8 mouse cellular contexts compared by ENCODE assay signal in the genomic region with DNA sequence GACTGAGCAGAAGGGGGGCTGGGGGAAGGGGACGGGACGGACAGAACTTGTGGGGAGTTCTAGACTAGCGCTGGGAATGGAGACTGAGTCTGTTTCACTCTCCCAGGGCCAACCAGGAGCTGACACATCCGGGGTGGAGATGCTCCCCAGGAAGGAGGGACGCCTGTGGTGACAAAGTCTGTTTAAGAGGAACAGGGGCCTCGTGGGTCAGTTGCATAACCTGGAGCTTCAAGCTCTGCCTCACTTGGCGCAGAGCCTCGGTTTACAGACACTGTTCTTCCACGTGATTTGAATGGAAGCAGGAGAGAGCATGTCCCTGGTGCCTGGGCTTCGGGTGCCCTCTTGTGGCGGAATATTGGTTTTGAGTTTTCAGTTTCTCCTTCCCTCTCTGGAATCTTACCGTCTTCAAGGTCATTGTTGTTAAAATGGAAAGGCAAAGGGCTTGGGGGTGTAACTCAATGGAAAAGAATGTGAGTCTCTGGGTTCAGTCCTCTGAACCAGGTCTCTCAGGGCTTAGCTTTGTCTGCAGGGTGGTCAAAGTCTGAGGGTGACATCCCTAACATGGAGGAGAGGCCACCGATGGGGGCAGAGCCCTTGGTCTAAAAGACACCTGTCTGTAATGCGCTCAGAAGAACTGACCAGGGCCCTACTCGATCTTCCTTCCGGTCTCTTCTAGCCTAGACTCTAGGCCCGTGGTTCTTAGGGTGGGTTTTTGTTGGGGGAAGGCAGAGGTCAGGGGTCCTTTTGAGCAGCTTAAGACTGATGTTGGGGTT. TPM values are rescaled to one million over a fixed set of nuclear protein-coding genes. Genes with fewer than 3 reads are reported as not detected.
DNase-seq lines count a peak whose midpoint lies in the region; ATAC-seq lines count a peak whose summit lies in the region.

No protein-coding gene starts in this region.

- intact Hi-C loops in gastrocnemius, postnatal 14 days (cut with DNase I; ENCODE audit: low total_unique reads): no loop called here
- intact Hi-C loops in left cerebral cortex, postnatal 10 days (cut with DNase I): loop anchor here (5.0 to 10.0 kb wide), 3 partner anchors 109 to 333 kb away; a partner anchor contains a TSS

- DNase-seq in adipocyte (ENCODE audit: low spot score): peak; percentile 100
- peak; percentile 90 for DNase-seq in embryo, embryonic 10 days (ENCODE audit: low spot score)
- peak; percentile 95 for DNase-seq in gastrocnemius, postnatal 14 days
- DNase-seq in left cerebral cortex, postnatal 10 days (ENCODE audit: extremely low spot score in 1 of 2, low spot score in 2 of 2): peak; percentile 89 to 94
- DNase-seq in right cerebral cortex, postnatal 25 days: peak; percentile 83
- DNase-seq in urinary bladder, postnatal 4 days (ENCODE audit: low spot score in 2 of 2): peak; percentile 82 to 93

- ATAC-seq in inflammation-experienced regulatory T-cells, adult 6 months: peak; percentile 78
- peak; percentile 84 for ATAC-seq in megakaryocyte-erythroid progenitor cell, adult 5-6 weeks (replicated peaks; ENCODE audit: low FRiP score, low TSS enrichment, poor library complexity, severe bottlenecking)

RNA-seq across cellular contexts. Expression of a gene that starts 14.2 kb away (rescaled TPM):
- total RNA-seq in gastrocnemius, postnatal 14 days (2021): not detected
- polyA plus RNA-seq in inflammation-experienced regulatory T-cells, adult 6 months (2017; shearing (Covaris generic)): 1 to 10 TPM in 2 of 3 experiments, under 1 TPM in 1; 0.70 to 2.7 (median 2.6) TPM
- not detected for total RNA-seq in left cerebral cortex, postnatal 10 days (2021)
- not detected in 2 replicates for total RNA-seq in megakaryocyte-erythroid progenitor cell, adult 5-6 weeks (2014; fragmentation: Nextera tagmentation)
- not detected in 2 replicates for total RNA-seq in megakaryocyte-erythroid progenitor cell, adult 5-6 weeks (2017)

RNA-seq across cellular contexts. Expression of a gene that starts 34.8 kb away (rescaled TPM):
- total RNA-seq in gastrocnemius, postnatal 14 days (2021): under 1 TPM in 1 of 2 experiments, not detected in 1; 0.16 TPM
- polyA plus RNA-seq in inflammation-experienced regulatory T-cells, adult 6 months (2017; shearing (Covaris generic)): 100 to 1,000 TPM; 258 to 621 (median 560) TPM
- not detected for total RNA-seq in left cerebral cortex, postnatal 10 days (2021)
- total RNA-seq in megakaryocyte-erythroid progenitor cell, adult 5-6 weeks (2014; fragmentation: Nextera tagmentation): 8.0 and 9.4 TPM in 2 replicates
- 6.6 and 14.3 TPM in 2 replicates for total RNA-seq in megakaryocyte-erythroid progenitor cell, adult 5-6 weeks (2017)

RNA-seq across cellular contexts. Expression of a gene that starts 40.0 kb away (rescaled TPM):
- total RNA-seq in gastrocnemius, postnatal 14 days (2021): 1 to 10 TPM; 2.2 to 2.3 TPM
- polyA plus RNA-seq in inflammation-experienced regulatory T-cells, adult 6 months (2017; shearing (Covaris generic)): 10 to 100 TPM; 79.6 to 89.3 (median 88.6) TPM
- total RNA-seq in left cerebral cortex, postnatal 10 days (2021): 1 to 10 TPM; 2.4 to 2.5 TPM
- 2.0 and 3.6 TPM in 2 replicates for total RNA-seq in megakaryocyte-erythroid progenitor cell, adult 5-6 weeks (2014; fragmentation: Nextera tagmentation)
- total RNA-seq in megakaryocyte-erythroid progenitor cell, adult 5-6 weeks (2017): 4.8 and 8.6 TPM in 2 replicates

RNA-seq across cellular contexts. Expression of a gene that starts 42.0 kb away (rescaled TPM):
- 10 to 100 TPM; 24.8 to 26.3 TPM for total RNA-seq in gastrocnemius, postnatal 14 days (2021)
- polyA plus RNA-seq in inflammation-experienced regulatory T-cells, adult 6 months (2017; shearing (Covaris generic)): under 1 TPM in 2 of 3 experiments, not detected in 1; 0.21 to 0.23 TPM
- total RNA-seq in left cerebral cortex, postnatal 10 days (2021): 1 to 10 TPM; 9.4 to 9.7 TPM
- total RNA-seq in megakaryocyte-erythroid progenitor cell, adult 5-6 weeks (2014; fragmentation: Nextera tagmentation): 5.2 and 8.8 TPM in 2 replicates
- 6.0 and 7.8 TPM in 2 replicates for total RNA-seq in megakaryocyte-erythroid progenitor cell, adult 5-6 weeks (2017)

RNA-seq across cellular contexts. Expression of a gene that starts 48.8 kb away (rescaled TPM):
- total RNA-seq in gastrocnemius, postnatal 14 days (2021): under 1 TPM; 0.22 to 0.27 TPM
- polyA plus RNA-seq in inflammation-experienced regulatory T-cells, adult 6 months (2017; shearing (Covaris generic)): not detected
- 1 to 10 TPM; 2.0 to 2.3 TPM for total RNA-seq in left cerebral cortex, postnatal 10 days (2021)
- total RNA-seq in megakaryocyte-erythroid progenitor cell, adult 5-6 weeks (2014; fragmentation: Nextera tagmentation): 1.4 TPM in 1 of 2 replicates, not detected in the other
- not detected in 2 replicates for total RNA-seq in megakaryocyte-erythroid progenitor cell, adult 5-6 weeks (2017)

Comparison
In these comparisons a context has a peak if more than half of its experiments do, and no peak if none do; other contexts are left out.
1. Peak in every context shown above with its lines: DNase-seq and ATAC-seq.
2. RNA of a gene that starts 34.8 kb away (total RNA-seq): 6.6 to 14.3 TPM in megakaryocyte-erythroid progenitor cell, adult 5-6 weeks; not detected in left cerebral cortex, postnatal 10 days and 0.16 TPM in gastrocnemius, postnatal 14 days; every median in the first group is over 4 times any median in the second.